Mouse (Mus musculus): Measurements from ENCODE around the gene Arhgap10. TPM values are rescaled to one million over a fixed set of nuclear protein-coding genes. Genes with fewer than 3 reads are reported as not detected.

Gene Arhgap10
- total and polyA plus RNA-seq, 3 experiments = 13.1 to 22.8 TPM; not detected in 1

DNA sequence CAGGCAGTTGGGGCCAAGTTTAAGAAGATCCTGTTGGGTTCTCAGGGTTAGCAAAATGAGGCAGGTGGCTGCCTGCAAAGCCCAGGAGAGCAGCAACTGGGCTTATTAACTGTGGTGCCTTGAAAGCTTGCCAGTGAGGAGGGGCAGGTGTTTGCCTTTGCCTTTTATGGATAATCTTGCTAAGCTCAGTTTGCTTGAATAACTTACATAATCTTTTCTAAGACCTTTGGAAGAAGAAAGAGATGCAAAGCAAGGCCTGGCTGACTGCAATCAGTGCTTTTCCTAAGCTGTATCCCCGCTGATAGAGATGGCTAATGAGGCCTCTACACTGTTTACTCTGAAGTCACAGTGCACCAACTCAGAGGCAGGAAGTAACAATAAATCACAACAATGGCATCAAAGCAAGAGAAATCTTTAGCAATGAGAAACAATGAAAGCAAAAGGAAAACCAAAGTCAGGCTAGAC, 249.8 kb downstream of the Arhgap10 start:
- H3K36me3 ChIP-seq (ENCODE audit: control insufficient read depth in 1 of 2, insufficient read depth in 2 of 2, low read length in 2 of 2) = no peaks in the 10 kb centered on the region; a peak in 1 of 4 replicates

DNA sequence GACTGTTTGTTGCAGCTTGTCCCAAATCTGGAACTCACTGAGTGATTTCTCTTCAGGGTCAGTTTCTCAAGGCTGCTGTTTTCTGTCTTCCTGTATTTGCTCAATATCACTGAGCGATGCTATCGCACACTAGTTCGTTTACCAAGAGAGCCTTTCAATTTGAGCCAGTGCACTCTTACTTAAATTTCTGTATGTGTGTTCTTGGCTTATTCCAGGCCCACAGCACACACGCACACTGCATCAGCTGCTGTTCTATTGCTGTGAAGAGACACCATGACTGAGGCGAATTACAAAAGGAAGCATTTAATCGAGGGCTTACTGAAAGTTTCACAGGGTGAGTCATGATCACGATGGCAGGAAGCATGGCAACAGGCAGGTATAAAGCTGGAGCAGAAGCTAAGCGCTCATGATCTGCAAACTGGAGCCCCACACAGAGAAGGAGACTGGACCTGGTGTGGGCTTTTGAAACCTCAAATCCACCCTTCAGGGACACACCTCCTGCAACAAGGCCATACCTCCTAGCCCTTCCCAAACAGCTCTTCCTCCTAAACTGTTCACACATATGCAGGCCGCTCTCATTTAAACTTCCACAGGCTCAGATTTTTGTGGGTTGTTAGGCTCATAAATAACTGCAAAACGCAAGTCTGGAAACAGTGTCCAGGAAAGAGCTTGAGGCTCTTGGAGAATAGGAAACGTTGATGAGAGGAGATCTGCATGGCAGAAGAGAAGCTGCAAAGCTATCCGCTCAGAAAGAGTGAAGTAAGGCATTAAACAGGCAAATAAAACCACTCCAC, 255.3 kb downstream of the Arhgap10 start:
- no peaks in the 10 kb centered on the region for H3K4me1 ChIP-seq (ENCODE audit: control insufficient read depth in 1 of 2, insufficient read depth in 2 of 2, low read length in 2 of 2)
- no peaks in the 10 kb centered on the region for H3K27me3 ChIP-seq (ENCODE audit: control insufficient read depth in 1 of 2, insufficient read depth in 2 of 2, low read length in 2 of 2)
- no peaks in the 10 kb centered on the region for H3K79me2 ChIP-seq (ENCODE audit: control insufficient read depth, insufficient read depth, low read length, poor library complexity)
- H3K36me3 ChIP-seq (ENCODE audit: control insufficient read depth in 1 of 2, insufficient read depth in 2 of 2, low read length in 2 of 2) = no peaks in the 10 kb centered on the region
- no peak for TF ChIP-seq SMC3 (IDR thresholded peaks at IDR 0.05; ENCODE audit: low read depth, low read length)
- no peak for TF ChIP-seq CTCF (IDR thresholded peaks at IDR 0.05 in 2 of 3, conservative IDR thresholded peaks at IDR 0.05 in 1 of 3; ENCODE audit: control insufficient read depth in 1 of 3, insufficient read depth in 1 of 3, low read depth in 2 of 3, low read length in 3 of 3, poor library complexity in 1 of 3, severe bottlenecking in 1 of 3)
- TF ChIP-seq RAD21 (IDR thresholded peaks at IDR 0.05; ENCODE audit: low read depth, low read length) = no peak
- no peak for TF ChIP-seq MEF2A (IDR thresholded peaks at IDR 0.05; ENCODE audit: extremely low read depth, insufficient replicate concordance, low read depth, low read length, poor library complexity, severe bottlenecking)
- no peak for TF ChIP-seq ZMIZ1 (IDR thresholded peaks at IDR 0.05; ENCODE audit: low read depth, low read length)
- no peak overlapping the region for H3K27ac ChIP-seq (ENCODE audit: control insufficient read depth, low read depth, low read length)
- H3K9ac ChIP-seq (ENCODE audit: control insufficient read depth, low read depth, low read length, poor library complexity, severe bottlenecking) = no peak overlapping the region
- no peak overlapping the region for H3K4me3 ChIP-seq (ENCODE audit: control insufficient read depth in 1 of 2, insufficient read depth in 1 of 2, low read depth in 2 of 2, low read length in 2 of 2)
- DNase-seq (ENCODE audit: low read depth, low spot score) = no peak
- H3K9me3 ChIP-seq (replicated peaks; ENCODE audit: insufficient read depth, low read length) = no peaks in the 10 kb centered on the region

More for the DNA sequence above, 249.8 kb downstream of the Arhgap10 start:
- no peak for TF ChIP-seq MYB (IDR thresholded peaks at IDR 0.05; ENCODE audit: low read depth, low read length)
- no peak for TF ChIP-seq SMC3 (IDR thresholded peaks at IDR 0.05; ENCODE audit: low read depth, low read length)
- TF ChIP-seq MYC (IDR thresholded peaks at IDR 0.05; ENCODE audit: low read depth, low read length) = no peak
- no peak for TF ChIP-seq ZKSCAN1 (IDR thresholded peaks at IDR 0.05; ENCODE audit: low read depth, low read length)
- no peak for TF ChIP-seq ETS1 (IDR thresholded peaks at IDR 0.05; ENCODE audit: low read depth, low read length)
- TF ChIP-seq BHLHE40 (IDR thresholded peaks at IDR 0.05; ENCODE audit: borderline replicate concordance, low read depth, low read length) = no peak
- no peak for TF ChIP-seq HCFC1 (IDR thresholded peaks at IDR 0.05; ENCODE audit: low read depth, low read length)
- no peak for TF ChIP-seq NRF1 (IDR thresholded peaks at IDR 0.05; ENCODE audit: insufficient read depth, low read depth, low read length, poor library complexity, severe bottlenecking)
- no peak for TF ChIP-seq RCOR1 (IDR thresholded peaks at IDR 0.05; ENCODE audit: low read depth, low read length)
- no peak for TF ChIP-seq TBP (IDR thresholded peaks at IDR 0.05; ENCODE audit: low read depth, low read length)
- no peak for TF ChIP-seq RAD21 (IDR thresholded peaks at IDR 0.05; ENCODE audit: low read depth, low read length)
- no peak for TF ChIP-seq CHD2 (IDR thresholded peaks at IDR 0.05; ENCODE audit: low read length)
- no peak for TF ChIP-seq TAL1 (IDR thresholded peaks at IDR 0.05; ENCODE audit: low read length)
- no peak for TF ChIP-seq CHD1 (IDR thresholded peaks at IDR 0.05; ENCODE audit: low read depth, low read length)
- Histone ChIP-seq H3K4me3 (ENCODE audit: control insufficient read depth in 1 of 2, insufficient read depth in 1 of 2, low read depth in 2 of 2, low read length in 2 of 2) (no peak overlapping the region), H3K9ac (ENCODE audit: control insufficient read depth, low read depth, low read length, poor library complexity, severe bottlenecking) (no peak overlapping the region), H3K79me2 (ENCODE audit: control insufficient read depth, insufficient read depth, low read length, poor library complexity) (no peaks in the 10 kb centered on the region), H3K27me3 (ENCODE audit: control insufficient read depth in 1 of 2, insufficient read depth in 2 of 2, low read length in 2 of 2) (no peaks in the 10 kb centered on the region), H3K9me3 (replicated peaks; ENCODE audit: insufficient read depth, low read length) (no peaks in the 10 kb centered on the region), H3K27ac (ENCODE audit: control insufficient read depth, low read depth, low read length) (no peak overlapping the region), H3K4me1 (ENCODE audit: control insufficient read depth in 1 of 2, insufficient read depth in 2 of 2, low read length in 2 of 2) (no peaks in the 10 kb centered on the region)
- no peak for DNase-seq (ENCODE audit: low read depth, low spot score)
